Mouse (Mus musculus): Measurements from ENCODE around the gene Txn2.

- TF ChIP-seq TAL1 (conservative IDR thresholded peaks at IDR 0.05; ENCODE audit: low read depth, low read length) (no peak), CTCF (IDR thresholded peaks at IDR 0.05; ENCODE audit: low read depth, low read length) (no peak)
These were observed 42.9 kb downstream of the Txn2 start for GRCm38 (mm10) chr15:77885945-77886344.
